Mouse (Mus musculus): Measurements from ENCODE around the gene Acsbg2.

DNA sequence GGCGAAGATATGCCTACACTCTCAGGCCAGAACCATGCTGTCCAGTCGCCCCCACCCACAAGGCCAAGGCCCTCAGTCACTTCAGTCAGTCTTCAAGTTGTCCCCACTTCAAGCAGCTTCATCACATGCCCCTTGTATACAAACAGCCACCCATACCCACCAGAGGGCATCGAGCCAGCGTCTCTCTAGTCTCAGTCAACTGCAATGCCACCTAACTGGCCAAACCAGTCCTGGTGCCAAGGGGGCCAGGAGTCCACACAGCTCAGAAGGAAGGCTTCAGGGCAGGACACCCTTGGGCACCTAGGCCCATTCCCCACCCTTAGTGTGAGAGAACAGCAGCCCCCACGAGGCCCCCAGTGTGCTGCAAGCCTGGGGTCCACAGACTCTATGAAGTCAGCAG lies 32.8 kb upstream of the Acsbg2 start:
- TF ChIP-seq CTCF (IDR thresholded peaks at IDR 0.05; ENCODE audit: borderline replicate concordance, control insufficient read depth, extremely low read depth, insufficient read depth, low read length, poor library complexity) (no peak), POLR2A (IDR thresholded peaks at IDR 0.05; ENCODE audit: control insufficient read depth, extremely low read depth, insufficient read depth, low read length, poor library complexity) (no peak)
